Mouse (Mus musculus): ENCODE data around the gene Prkg1.

GRCm38 (mm10) chr19:31337863-31338217 lies 427.0 kb downstream of the Prkg1 start:
- TF ChIP-seq CTCF (IDR thresholded peaks at IDR 0.05; ENCODE audit: low read depth): no peak
- 0 out of 2 replicates have a peak, but pooled peaks have one; percentile 18 for TF ChIP-seq EP300 (IDR thresholded peaks at IDR 0.05; ENCODE audit: low read depth)
